Mouse (Mus musculus) myocyte (in vitro differentiated cells): ENCODE measurements around the gene Ncstn.

ENCODE experiments used
- MYOG ChIP-seq, 3 experiments: IDR thresholded peaks; one replicate each; pipeline ENCODE4 v1.6.1; 2011; ENCODE audit warnings: control low read depth in 2 of 3, low read depth in 2 of 3, mild to moderate bottlenecking in 2 of 3; ENCODE audit not compliant: insufficient read length in 2 of 3, control insufficient read depth in 1 of 3, insufficient read depth in 1 of 3
- POLR2A ChIP-seq: IDR thresholded peaks from one replicate; pipeline ENCODE4 v1.6.1; 2011; ENCODE audit warnings: low read depth, mild to moderate bottlenecking, control low read depth, moderate library complexity; ENCODE audit not compliant: insufficient read length
- TCF12 ChIP-seq: IDR thresholded peaks from one replicate; pipeline ENCODE4 v1.6.1; 2011; ENCODE audit warnings: mild to moderate bottlenecking, control low read depth; ENCODE audit not compliant: poor library complexity, insufficient read depth, severe bottlenecking
- USF1 ChIP-seq: IDR thresholded peaks from one replicate; pipeline ENCODE4 v1.6.1; 2011; ENCODE audit warnings: low read depth, mild to moderate bottlenecking, control low read depth, moderate library complexity

DNA sequence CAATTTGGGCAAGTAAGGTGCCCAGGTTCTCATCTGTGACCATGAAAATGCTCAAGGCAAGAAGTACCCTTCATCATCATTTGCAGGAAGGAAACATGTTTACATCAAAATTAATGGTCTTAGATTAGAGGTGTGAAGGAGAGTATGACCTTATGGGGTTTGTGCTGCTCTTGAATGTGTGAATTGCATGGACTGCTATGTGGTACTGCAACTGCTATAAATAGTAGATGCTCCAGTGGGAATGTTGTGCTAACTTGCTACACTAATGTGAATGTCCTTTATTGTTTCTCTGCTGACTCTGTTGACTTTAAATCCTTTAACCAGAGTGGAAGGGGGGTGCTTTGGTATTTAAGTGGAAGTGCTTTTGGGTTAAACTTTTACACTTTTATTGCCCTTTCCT is 11.7 kb upstream of the Ncstn start:
- TF ChIP-seq MYOG (IDR thresholded peaks at IDR 0.05; ENCODE audit: control insufficient read depth in 1 of 3, insufficient read depth in 1 of 3, insufficient read length in 2 of 3, low read depth in 2 of 3) (no peak), TCF12 (no peak), USF1 (no peak), POLR2A (no peak)
